Mouse (Mus musculus) spleen, embryonic (tissue): ENCODE measurements around the gene Atxn1.

Experiments
- CTCF ChIA-PET: fragments of 350-600 bp; sonication (Branson Sonifier 250); formaldehyde crosslinking; loops from one replicate; lab custom pipeline; 2022; lab: Charles Lee

The Atxn1 gene

GRCm38 (mm10) chr13:45649197-45649812, 315.5 kb downstream of the Atxn1 start:
- CTCF ChIA-PET = no interaction called here

DNA sequence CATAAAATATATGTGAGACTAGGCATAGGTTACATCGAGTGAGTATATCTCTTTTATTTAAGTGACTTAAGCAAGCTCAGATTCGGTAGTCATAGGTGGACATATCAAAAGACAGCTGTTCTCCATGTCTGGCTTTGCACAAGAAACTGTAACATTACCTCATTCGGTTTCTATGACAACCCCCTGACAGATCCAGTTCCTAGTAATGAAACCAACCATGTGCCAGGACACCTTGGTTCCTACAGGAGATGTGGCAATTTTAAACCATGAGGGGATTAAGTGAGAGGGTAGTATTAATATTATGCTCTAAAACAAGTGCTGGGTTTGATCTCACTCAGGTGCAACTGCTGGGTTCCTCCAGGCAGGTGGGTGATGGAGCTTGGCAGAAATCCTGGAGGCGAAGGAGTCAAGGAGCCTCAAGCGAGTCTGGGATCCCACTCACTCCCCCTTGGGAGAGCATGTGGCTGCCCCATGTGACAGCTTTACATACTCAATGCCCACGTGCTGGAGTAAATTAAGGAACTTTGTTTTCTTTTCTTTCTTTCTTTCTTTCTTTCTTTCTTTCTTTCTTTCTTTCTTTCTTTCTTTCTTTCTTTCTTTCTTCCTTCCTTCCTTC, 320.9 kb downstream of the Atxn1 start:
- CTCF ChIA-PET = no interaction called here

DNA sequence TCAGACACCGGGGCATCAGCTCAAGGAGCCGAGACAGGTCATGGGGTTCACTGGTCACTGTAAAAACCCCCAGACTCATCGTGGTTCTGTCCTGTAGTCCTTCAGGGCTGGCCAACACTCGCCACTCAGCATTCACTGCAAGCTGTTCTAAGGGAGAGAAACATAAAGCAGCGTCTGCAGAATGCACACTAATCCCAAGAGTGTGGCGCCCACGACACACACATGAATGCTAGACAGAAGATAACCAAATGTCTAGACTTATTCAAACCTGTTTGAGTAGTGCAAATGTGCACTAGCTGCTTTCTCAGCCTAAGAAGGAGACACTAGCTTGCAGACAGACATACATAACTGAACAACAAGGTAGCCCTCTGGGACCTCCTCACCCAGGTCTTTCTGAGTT, 321.9 kb downstream of the Atxn1 start:
- CTCF ChIA-PET = no interaction called here

DNA sequence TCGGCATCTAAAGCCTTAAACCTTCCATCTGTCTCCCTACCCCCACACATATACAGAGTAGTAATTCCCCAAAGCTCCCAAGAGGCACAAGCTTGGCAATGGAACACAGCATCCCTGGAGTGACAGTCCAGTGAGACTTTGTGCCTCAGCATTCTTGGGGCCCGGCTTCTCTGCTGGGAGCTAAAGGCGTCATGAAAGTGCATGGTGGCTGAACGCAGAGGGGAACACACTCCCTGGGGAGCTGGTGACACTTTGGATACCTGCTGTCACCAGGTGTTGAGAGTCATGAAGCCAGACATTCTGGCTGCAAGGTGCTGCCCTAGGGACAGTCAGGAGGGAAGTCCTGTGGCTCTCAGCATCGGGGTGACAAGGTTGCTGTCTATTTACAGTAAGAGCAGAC, 324.4 kb downstream of the Atxn1 start:
- CTCF ChIA-PET = no interaction called here

GRCm38 (mm10) chr13:45638281-45638680, 326.5 kb downstream of the Atxn1 start:
- CTCF ChIA-PET = no interaction called here

GRCm38 (mm10) chr13:45637324-45637723, 327.5 kb downstream of the Atxn1 start:
- CTCF ChIA-PET = interaction anchor here (0.5 to 0.6 kb wide), 3 partner anchors 22 to 897 kb away, joined by 3 to 8 read pairs (median 3); no protein-coding TSS in a partner anchor

DNA sequence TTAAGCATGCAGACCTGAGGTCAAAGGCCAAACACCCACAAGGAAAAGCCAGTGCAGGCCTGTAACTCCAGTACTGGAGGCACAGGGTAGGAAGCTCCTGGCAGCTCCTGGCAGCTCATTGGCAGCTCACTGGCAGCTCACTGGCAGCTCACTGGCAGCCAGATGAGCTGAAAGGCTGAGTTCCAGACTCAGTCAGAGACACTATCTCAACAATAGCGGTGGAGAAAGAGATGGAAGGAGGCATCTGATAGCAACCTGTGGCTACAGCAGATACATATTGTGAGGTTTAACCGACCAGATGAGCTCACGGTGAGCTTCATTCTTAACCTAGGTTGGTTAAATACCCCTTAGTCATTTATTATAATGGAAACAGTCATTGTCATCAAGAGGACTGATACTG, 328.4 kb downstream of the Atxn1 start:
- CTCF ChIA-PET = no interaction called here

- CTCF ChIA-PET = no interaction called here
These were observed 330.9 kb downstream of the Atxn1 start for GRCm38 (mm10) chr13:45633918-45634317.

DNA sequence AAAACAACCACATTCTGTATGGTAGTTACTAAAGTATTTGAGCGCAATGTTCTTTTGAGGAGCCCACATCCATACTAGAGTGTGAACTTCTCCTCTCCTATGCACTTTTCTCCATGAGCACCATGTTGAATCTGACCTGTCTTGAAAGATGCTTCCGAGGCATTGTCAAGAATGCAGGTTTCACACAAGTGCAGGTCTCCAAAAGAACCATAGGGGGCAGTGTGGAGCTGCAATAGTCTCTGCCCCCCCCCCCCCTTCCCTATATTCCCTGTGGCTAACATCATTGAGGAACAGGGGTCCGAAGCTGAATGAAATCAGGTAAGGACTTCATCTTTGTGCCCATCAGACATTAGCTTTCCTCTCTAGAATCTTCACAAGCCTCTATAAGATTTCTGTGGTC, 332.7 kb downstream of the Atxn1 start:
- CTCF ChIA-PET = no interaction called here

DNA sequence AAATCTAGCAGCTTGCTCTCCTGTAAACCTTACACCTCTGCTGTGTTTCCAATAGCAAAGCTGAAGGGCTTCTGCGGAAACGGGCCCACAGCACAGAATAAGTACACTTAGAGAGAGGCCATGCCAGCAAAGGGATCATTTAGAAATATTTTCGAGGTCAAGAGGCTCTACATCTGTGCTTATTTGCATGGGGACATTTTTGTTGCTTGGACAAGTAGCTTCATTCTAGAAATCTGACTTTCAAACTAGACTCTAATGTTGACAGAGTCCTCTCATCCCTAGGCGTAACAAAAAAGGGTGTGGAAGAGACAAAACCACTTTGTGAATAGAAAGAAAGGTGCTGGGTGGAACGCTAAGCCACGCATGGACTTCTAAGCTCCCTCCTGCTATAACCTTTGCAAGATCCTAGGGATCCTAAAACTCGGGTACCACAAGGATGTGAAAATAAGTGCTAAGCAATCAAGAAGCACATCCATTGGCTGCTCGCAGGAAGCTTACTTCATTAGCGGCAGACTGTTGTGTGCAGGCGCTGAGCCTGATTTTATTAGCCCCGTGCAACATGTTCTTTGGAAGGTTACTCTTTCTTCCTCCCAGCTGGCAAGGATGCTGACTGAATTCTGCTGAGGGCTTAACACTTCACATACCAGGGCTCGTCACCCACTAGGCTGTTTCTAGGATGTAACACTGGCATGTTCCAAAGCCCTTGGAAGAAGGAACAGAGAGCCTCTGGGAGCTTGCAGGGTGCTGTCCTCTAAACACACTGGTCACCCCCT, 334.1 kb downstream of the Atxn1 start:
- CTCF ChIA-PET = no interaction called here

DNA sequence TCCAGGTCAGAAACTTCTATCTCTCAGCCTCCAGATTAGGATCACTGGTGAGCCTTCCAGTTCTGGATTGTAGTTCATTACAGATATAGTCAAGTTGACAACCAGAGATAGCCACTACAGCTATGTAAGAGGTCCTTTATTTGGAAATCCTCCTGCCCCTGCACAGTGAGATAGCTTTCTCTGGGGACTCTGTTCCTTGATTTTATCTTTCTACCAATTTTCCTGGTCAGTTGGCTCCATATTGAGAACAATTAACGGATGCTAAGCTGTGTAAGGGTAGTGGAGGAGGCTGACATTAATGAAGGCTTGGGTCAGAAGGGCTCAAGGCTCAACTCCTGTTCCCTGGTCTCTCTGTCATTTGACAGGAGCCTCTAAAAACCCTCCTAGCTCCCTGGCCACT, 335.1 kb downstream of the Atxn1 start:
- CTCF ChIA-PET = no interaction called here

DNA sequence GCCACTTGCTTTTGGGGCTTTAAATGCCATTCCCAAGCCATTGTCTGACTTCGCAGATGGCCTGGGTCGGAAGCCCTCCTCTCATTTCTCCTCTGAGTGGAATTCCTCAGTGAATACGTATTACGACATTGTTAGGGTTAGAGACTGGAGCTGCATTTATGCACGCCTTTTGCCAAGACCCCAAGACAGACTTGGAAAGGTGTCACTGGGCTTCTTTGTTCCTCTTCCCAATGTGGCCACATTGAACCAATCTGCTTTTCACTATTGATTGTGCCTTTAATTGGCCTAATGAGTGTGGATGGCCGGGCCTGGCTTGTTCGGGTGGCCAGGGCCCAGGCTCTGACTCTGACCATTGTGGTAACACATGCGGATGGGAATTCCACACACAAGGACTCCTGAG, 336.5 kb downstream of the Atxn1 start:
- CTCF ChIA-PET = no interaction called here

GRCm38 (mm10) chr13:45627206-45627751, 337.5 kb downstream of the Atxn1 start:
- CTCF ChIA-PET = no interaction called here

GRCm38 (mm10) chr13:45625740-45626139, 339.1 kb downstream of the Atxn1 start:
- CTCF ChIA-PET = no interaction called here

DNA sequence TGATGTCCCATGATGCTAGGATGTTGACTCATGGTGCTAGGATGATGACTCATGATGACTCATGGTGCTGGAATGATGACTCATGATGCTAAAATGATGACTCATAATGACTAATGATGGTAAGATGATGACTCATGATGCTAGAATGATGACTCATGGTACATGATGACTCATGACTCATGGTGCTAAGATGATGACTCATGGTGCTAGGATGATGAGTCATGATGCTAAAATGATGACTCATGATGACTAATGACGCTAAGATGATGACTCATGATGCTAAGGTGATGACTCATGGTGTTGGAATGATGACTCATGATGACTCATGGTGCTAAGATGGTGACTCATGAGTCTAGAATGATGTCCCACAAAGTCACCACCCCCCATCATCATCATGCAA, 341.0 kb downstream of the Atxn1 start:
- CTCF ChIA-PET = interaction anchor here (0.6 kb wide), 1 partner anchor 61 kb away, joined by 4 read pairs; no protein-coding TSS in a partner anchor

- CTCF ChIA-PET = interaction anchor here (0.6 kb wide), 1 partner anchor 62 kb away, joined by 4 read pairs; no protein-coding TSS in a partner anchor
These were observed 341.8 kb downstream of the Atxn1 start for GRCm38 (mm10) chr13:45622871-45623546.

GRCm38 (mm10) chr13:45620687-45621086, 344.1 kb downstream of the Atxn1 start:
- CTCF ChIA-PET = interaction anchor here (0.5 kb wide), 1 partner anchor 237 kb away, joined by 3 read pairs; no protein-coding TSS in a partner anchor

- CTCF ChIA-PET = no interaction called here
These were observed 344.5 kb downstream of the Atxn1 start for GRCm38 (mm10) chr13:45620281-45620680.

- CTCF ChIA-PET = no interaction called here
These were observed 346.8 kb downstream of the Atxn1 start for GRCm38 (mm10) chr13:45617988-45618387.

DNA sequence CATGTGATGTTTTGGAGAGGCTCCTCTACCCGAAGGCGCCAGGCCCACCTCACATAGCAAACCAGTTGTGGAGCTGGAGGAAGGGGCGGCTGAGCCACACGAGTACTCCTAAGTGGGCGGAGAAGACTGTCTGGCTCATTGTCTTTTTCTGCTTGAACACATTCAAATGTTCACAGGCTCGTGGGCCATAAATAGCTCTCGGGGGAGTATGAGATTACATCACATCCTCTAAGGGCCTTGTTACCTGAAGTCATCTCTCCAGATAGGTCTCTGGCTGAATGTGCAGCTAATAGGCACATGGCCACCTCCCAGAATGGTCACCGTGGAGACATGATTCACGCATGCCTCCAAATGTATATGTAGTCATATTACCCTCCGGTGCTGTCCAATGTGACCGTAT, 350.0 kb downstream of the Atxn1 start:
- CTCF ChIA-PET = no interaction called here

- CTCF ChIA-PET = interaction anchor here (0.6 kb wide), 1 partner anchor 248 kb away, joined by 9 read pairs; no protein-coding TSS in a partner anchor
These were observed 351.5 kb downstream of the Atxn1 start for GRCm38 (mm10) chr13:45613346-45613745.

DNA sequence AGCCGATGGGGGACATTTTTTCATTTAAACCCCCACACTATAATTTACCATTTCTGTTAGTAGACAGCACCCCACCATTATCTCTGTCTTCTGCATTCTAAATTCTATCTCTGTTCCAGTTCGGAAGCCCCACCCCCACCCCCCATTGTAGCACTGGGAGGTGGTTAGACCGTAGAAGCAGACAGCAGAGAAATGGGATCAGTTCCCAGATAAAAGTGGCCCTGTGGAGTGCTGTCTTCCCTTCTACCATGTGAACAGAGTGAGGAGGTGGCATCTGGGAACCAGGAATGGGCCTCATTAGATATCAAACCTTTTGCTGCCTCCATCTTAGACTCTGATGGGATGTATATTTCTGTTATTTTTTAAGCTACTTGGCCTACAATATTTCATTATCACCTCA, 353.3 kb downstream of the Atxn1 start:
- CTCF ChIA-PET = no interaction called here
